Mouse (Mus musculus): ENCODE measurements around the gene Dtx4.

- TF ChIP-seq CTCF (IDR thresholded peaks at IDR 0.05) (no peak), POLR2A (IDR thresholded peaks at IDR 0.05; ENCODE audit: insufficient read depth, low read depth, low read length) (no peak)
These were observed 40.7 kb downstream of the Dtx4 start, which contains the start of gene Mpeg1 for GRCm38 (mm10) chr19:12460282-12461249.

All from heart, adult 2 months (tissue).